Mouse (Mus musculus): ENCODE results near the gene Ric1. TPM values are rescaled to one million over a fixed set of nuclear protein-coding genes. Genes with fewer than 3 reads are reported as not detected.

The Ric1 gene
- polyA plus RNA-seq, 1 experiment: 5.2 TPM

DNA sequence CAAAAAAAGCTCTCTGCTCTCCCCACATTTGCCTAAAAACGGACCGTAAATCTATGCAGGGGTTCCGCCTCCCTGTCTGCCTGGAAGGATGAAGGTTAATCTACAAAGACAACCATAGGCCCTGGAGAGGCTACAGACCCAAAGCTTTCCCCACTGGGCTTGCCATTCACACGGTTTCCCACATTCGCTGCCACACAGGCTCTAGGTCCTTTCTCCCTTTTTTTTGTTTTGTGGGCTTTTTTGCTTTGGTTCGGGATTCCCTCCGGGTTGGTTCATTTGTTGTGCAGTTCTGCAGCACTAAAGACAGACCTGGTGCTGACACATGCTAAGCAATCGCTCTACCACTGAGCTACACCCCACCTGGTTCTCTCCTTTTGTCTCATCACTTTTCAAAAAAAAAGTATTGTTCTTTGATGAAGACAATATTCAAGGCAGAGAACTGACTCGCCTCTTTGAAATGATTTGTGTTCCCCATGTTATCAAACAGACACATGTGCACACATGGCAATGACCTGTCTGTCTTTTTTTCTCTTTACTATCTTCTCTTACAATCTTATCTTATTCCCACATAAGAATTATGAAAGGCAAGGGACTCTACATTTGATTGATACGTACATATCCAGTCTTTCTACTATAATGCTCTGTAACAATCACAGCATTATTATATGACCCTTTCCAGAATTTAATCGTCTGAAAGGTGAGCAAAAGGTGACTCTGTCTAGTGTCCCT, 121.3 kb downstream of the Ric1 start:
- no peaks in the 10 kb centered on the region; the same call in none of the 2 replicates for H3K4me1 ChIP-seq (ENCODE audit: control insufficient read depth, insufficient read depth, low read length)
- no peaks in the 10 kb centered on the region for H3K27me3 ChIP-seq (ENCODE audit: control insufficient read depth, insufficient read depth, low read length)
- H3K27ac ChIP-seq (ENCODE audit: control insufficient read depth, insufficient read depth, low read depth, low read length): no peak overlapping the region
- H3K36me3 ChIP-seq (ENCODE audit: control insufficient read depth, insufficient read depth, low read length): peaks cover 1% of the 10 kb centered on the region; the same call in 1 of the 2 replicates
- TF ChIP-seq POLR2A (IDR thresholded peaks at IDR 0.05; ENCODE audit: control insufficient read depth, low read depth, low read length): no peak
- no peak for TF ChIP-seq CTCF (IDR thresholded peaks at IDR 0.05; ENCODE audit: control insufficient read depth, insufficient read depth, insufficient replicate concordance, low read depth, low read length)
- H3K4me3 ChIP-seq (ENCODE audit: control insufficient read depth, low read depth, low read length): no peak overlapping the region

DNA sequence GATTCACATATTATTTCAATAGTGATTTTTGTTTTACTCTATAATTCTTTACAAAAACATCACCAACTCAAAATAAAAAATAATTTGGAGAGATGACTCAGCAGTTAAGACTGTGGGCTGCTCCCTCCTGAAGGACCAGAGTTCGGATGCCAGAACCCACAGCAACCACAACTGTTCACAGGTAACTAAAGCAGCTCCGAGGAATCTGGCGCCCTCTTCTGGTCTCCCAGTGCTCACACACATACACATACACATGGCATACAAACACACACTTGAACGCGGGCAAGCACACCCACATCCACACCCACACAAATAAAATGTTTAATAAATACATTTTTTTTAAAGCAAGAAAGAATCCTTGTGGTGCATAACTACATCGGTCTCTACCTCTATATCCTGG, 122.7 kb downstream of the Ric1 start:
- H3K27me3 ChIP-seq (ENCODE audit: control insufficient read depth, insufficient read depth, low read length): no peaks in the 10 kb centered on the region
- no peak overlapping the region for H3K4me3 ChIP-seq (ENCODE audit: control insufficient read depth, low read depth, low read length)
- H3K4me1 ChIP-seq (ENCODE audit: control insufficient read depth, insufficient read depth, low read length): no peaks in the 10 kb centered on the region; the same call in none of the 2 replicates
- TF ChIP-seq CTCF (IDR thresholded peaks at IDR 0.05; ENCODE audit: control insufficient read depth, insufficient read depth, insufficient replicate concordance, low read depth, low read length) (no peak), POLR2A (IDR thresholded peaks at IDR 0.05; ENCODE audit: control insufficient read depth, low read depth, low read length) (no peak)
- peaks cover 1% of the 10 kb centered on the region; the same call in 1 of the 2 replicates for H3K36me3 ChIP-seq (ENCODE audit: control insufficient read depth, insufficient read depth, low read length)
- H3K27ac ChIP-seq (ENCODE audit: control insufficient read depth, insufficient read depth, low read depth, low read length): no peak overlapping the region

DNA sequence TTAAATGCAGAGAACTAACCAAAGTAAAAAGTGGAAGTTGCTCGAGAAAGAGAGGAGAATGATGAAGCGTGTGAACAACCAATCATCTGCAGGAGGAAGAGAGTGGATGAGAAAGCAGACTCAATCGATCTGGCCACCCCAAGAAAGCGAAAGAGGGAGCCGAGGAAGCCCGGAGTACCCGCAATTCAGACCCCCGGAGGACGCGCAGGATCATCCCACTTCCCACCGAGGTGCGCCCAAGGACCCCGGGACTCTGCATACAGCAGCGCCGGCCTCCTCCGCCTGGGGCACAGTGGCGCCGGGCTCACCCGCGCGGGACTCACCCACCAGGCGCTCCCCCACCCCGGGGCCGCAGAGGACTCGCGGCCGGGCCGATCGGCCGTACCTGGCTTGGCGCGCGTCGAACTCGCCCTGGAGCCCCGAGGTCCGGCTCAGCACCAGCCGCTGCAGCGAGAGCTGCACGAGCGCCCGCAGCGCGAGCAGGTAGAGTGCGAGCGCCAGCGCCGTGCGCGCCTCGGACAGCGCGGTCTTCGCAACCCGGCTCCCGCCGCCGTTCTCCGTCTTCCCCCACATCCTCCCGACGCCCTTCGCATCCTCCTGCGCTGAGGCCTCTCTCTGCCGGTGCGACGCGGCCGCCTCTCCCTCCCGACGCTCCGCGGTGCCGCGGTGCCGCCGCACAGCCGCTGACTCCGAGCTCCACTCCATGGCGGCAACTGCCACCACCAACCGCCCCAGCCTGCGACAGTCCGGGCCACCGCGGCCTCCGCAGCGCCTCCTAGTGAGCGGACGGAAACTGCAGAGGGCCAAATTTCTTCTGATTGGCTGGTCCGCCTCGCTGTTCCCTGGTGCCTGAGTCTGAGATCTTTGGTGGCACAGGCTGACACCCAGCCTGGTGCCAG, 125.8 kb downstream of the Ric1 start, which contains the start of gene Ermp1:
Ermp1 (minus strand) TSS at position 765 of the 899 bp plus-strand sequence.
- Histone ChIP-seq H3K36me3 (ENCODE audit: control insufficient read depth, insufficient read depth, low read length) (no peaks in the 10 kb centered on the region; the same call in 1 of the 2 replicates), H3K27ac (ENCODE audit: control insufficient read depth, insufficient read depth, low read depth, low read length) (peak within 1 kb of the TSS; percentile 89), H3K4me3 (ENCODE audit: control insufficient read depth, low read depth, low read length) (peak within 1 kb of the TSS; percentile 93), H3K4me1 (ENCODE audit: control insufficient read depth, insufficient read depth, low read length) (no peaks in the 10 kb centered on the region; the same call in 1 of the 2 replicates), H3K27me3 (ENCODE audit: control insufficient read depth, insufficient read depth, low read length) (no peaks in the 10 kb centered on the region)
- TF ChIP-seq CTCF (IDR thresholded peaks at IDR 0.05; ENCODE audit: control insufficient read depth, insufficient read depth, insufficient replicate concordance, low read depth, low read length) (peak; percentile 79; the same call in 1 of the 2 replicates), POLR2A (IDR thresholded peaks at IDR 0.05; ENCODE audit: control insufficient read depth, low read depth, low read length) (peak; percentile 79)

DNA sequence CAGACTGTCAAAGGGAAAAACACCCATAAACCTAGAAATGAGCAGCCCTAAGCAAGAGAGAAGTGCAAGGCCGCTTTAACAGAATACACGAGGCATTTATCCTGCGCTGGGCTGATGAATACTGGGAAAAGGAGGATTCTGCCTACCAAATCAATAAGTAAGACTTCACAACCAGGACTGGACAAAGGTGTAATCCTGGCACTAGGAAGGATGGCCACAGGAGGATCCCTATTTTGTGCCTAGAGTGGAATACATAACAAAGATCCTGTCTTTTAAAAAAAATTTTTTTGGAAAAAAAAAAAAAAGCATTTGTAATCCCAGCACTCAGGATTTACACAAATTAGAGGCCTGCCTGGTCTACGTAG, 126.5 kb downstream of the Ric1 start:
- peak overlapping the region; percentile 93 for H3K4me3 ChIP-seq (ENCODE audit: control insufficient read depth, low read depth, low read length)

DNA sequence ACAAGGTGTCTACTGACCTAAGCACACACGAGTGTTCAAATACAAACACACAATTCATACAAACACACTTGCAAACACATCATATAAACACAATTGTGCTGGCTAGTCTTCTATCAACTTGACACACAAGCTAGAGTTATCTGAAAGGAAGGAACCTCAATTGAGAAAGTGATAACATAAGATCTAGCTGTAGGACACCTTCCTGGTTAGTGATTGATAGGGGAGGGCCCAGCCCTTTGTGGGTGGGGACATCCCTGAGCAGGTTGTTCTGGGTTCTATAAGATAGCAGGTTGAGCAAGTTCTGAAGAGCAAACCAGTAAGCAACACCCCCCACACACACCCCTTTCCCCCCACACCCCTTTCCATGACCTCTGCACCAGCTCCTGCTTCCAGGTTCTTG, 127.6 kb downstream of the Ric1 start:
- Histone ChIP-seq H3K36me3 (ENCODE audit: control insufficient read depth, insufficient read depth, low read length) (no peaks in the 10 kb centered on the region; the same call in 1 of the 2 replicates), H3K27me3 (ENCODE audit: control insufficient read depth, insufficient read depth, low read length) (no peaks in the 10 kb centered on the region), H3K4me1 (ENCODE audit: control insufficient read depth, insufficient read depth, low read length) (no peaks in the 10 kb centered on the region; the same call in 1 of the 2 replicates), H3K27ac (ENCODE audit: control insufficient read depth, insufficient read depth, low read depth, low read length) (no peak overlapping the region), H3K4me3 (ENCODE audit: control insufficient read depth, low read depth, low read length) (no peak overlapping the region)
- no peak for TF ChIP-seq CTCF (IDR thresholded peaks at IDR 0.05; ENCODE audit: control insufficient read depth, insufficient read depth, insufficient replicate concordance, low read depth, low read length)
- no peak for TF ChIP-seq POLR2A (IDR thresholded peaks at IDR 0.05; ENCODE audit: control insufficient read depth, low read depth, low read length)

More for the DNA sequence above, 126.5 kb downstream of the Ric1 start:
- no peaks in the 10 kb centered on the region; the same call in 1 of the 2 replicates for H3K36me3 ChIP-seq (ENCODE audit: control insufficient read depth, insufficient read depth, low read length)
- H3K4me1 ChIP-seq (ENCODE audit: control insufficient read depth, insufficient read depth, low read length): no peaks in the 10 kb centered on the region; the same call in 1 of the 2 replicates
- H3K27ac ChIP-seq (ENCODE audit: control insufficient read depth, insufficient read depth, low read depth, low read length): peak overlapping the region; percentile 89
- no peak for TF ChIP-seq POLR2A (IDR thresholded peaks at IDR 0.05; ENCODE audit: control insufficient read depth, low read depth, low read length)
- no peak for TF ChIP-seq CTCF (IDR thresholded peaks at IDR 0.05; ENCODE audit: control insufficient read depth, insufficient read depth, insufficient replicate concordance, low read depth, low read length)
- no peaks in the 10 kb centered on the region for H3K27me3 ChIP-seq (ENCODE audit: control insufficient read depth, insufficient read depth, low read length)

DNA sequence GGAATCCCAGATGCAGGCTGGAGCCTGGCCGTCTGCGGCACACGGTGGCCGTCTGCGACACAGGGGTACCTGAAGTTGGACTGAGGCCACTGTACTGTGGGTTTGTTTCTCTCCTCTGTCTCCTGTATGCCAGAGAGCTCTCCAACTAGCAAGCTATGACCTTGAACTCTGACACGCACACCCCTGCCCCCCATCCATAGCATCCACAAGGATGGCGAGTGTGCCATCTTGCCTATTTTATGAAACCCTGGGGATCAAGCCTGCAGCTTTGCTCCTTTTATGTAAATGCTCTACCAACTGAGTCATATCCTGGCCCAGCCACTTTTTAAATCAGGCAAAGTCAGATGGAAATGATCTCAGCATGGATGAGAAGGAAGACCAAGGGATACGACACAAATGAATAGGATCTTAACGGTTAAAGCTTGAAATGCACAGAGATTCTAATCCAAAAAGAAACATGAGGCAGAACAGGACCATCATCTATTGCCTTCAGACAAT, 131.7 kb downstream of the Ric1 start:
- no peak for TF ChIP-seq POLR2A (IDR thresholded peaks at IDR 0.05; ENCODE audit: control insufficient read depth, low read depth, low read length)
- TF ChIP-seq CTCF (IDR thresholded peaks at IDR 0.05; ENCODE audit: control insufficient read depth, insufficient read depth, insufficient replicate concordance, low read depth, low read length): no peak
- Histone ChIP-seq H3K27ac (ENCODE audit: control insufficient read depth, insufficient read depth, low read depth, low read length) (no peak overlapping the region), H3K27me3 (ENCODE audit: control insufficient read depth, insufficient read depth, low read length) (no peaks in the 10 kb centered on the region), H3K36me3 (ENCODE audit: control insufficient read depth, insufficient read depth, low read length) (no peaks in the 10 kb centered on the region), H3K4me1 (ENCODE audit: control insufficient read depth, insufficient read depth, low read length) (0 out of 2 replicates have a peak, but pooled peaks cover 2% of the 10 kb centered on the region), H3K4me3 (ENCODE audit: control insufficient read depth, low read depth, low read length) (no peak overlapping the region)

Data from testis, adult 2 months (tissue).